Mouse (Mus musculus) left cerebral cortex, adult 18-20 months (tissue): ENCODE measurements around the gene Gpx4. TPM values are rescaled to one million over a fixed set of nuclear protein-coding genes. Genes with fewer than 3 reads are reported as not detected.

Source experiments
- DNase-seq, 2 experiments: peaks; one replicate each; pipeline ENCODE4 v3.0.0; 2021 to 2022; ENCODE audit warnings: low spot score in 2 of 2, mixed read lengths in 1 of 2
- long read RNA-seq, 2 experiments: library from polyadenylated mRNA; stranded (forward); transcript quantifications; one replicate each; pipeline ENCODE4 v2.0.0; 2021
- total RNA-seq, 2 experiments: library from RNA; stranded (reverse); gene quantifications; 2 replicates each; pipeline ENCODE4 v1.2.3; 2021

Gene Gpx4
- 100 to 1,000 TPM; 554 to 575 TPM for total RNA-seq
- long read RNA-seq, experiment 1, transcript Gpx4-202 (7 exons, 959 nt): major isoform, 367 of 387 reads
- long read RNA-seq, experiment 1, partial matches to known transcripts: 7 of 387 reads
- long read RNA-seq, experiment 1, other reads (novel, unspliced or antisense): 8 of 387 reads
- long read RNA-seq, experiment 2, transcript Gpx4-207 (6 exons, 735 nt): minor isoform, 6 of 406 reads
- long read RNA-seq, experiment 2, transcript Gpx4-202 (7 exons, 959 nt): major isoform, 385 of 406 reads
- long read RNA-seq, experiment 2, partial matches to known transcripts: 7 of 406 reads
- long read RNA-seq, experiment 2, other reads (novel, unspliced or antisense): 7 of 406 reads

- DNase-seq: no peak
These were observed at the start of gene Gpx4 for GRCm38 (mm10) chr10:80047041-80047565. Gene Gpx4, plus strand, starts transcription at chr10:80047166.

- DNase-seq: no peak
These were observed 49.1 kb upstream of the Gpx4 start for GRCm38 (mm10) chr10:79997819-79998218.

- DNase-seq: no peak
These were observed 45.0 kb upstream of the Gpx4 start for GRCm38 (mm10) chr10:80001945-80002344.

GRCm38 (mm10) chr10:80002829-80003228, 44.1 kb upstream of the Gpx4 start:
- no peak for DNase-seq

GRCm38 (mm10) chr10:80003374-80004232, 43.4 kb upstream of the Gpx4 start:
- no peak for DNase-seq

- no peak for DNase-seq
These were observed 42.7 kb upstream of the Gpx4 start for GRCm38 (mm10) chr10:80004233-80004705.

DNA sequence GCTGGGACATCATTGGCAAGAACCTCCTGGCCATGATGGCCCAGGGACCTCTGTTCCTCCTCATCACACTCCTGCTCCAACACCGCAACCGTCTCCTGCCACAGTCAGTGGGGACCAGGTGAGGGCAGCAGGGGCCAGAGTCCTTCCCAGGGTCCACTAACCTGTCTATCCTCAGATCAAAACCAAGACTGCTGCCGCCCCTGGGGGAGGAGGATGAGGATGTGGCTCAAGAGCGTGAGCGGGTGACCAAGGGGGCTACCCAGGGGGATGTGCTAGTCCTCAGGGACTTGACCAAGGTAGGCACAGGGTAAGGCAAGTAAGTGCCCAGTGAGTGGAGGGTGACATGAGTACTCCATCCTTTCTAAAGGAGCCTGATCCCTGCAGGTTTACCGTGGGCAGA, 35.2 kb upstream of the Gpx4 start:
- DNase-seq: no peak

DNA sequence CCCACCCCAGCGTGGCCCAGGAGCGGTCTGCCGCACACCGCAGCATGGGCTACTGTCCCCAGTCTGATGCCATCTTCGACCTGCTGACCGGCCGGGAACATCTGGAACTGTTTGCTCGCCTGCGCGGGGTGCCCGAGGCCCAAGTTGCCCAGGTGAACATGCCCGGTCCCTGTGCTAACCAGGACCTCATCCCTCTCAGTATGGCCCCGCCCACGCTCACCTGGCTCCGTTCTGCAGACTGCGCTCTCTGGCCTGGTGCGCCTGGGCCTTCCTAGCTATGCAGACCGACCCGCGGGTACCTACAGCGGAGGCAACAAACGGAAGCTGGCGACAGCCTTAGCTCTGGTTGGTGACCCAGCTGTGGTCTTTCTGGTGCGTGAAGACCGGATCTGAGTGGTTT, 33.4 kb upstream of the Gpx4 start:
- DNase-seq: no peak

- no peak for DNase-seq
These were observed 32.3 kb upstream of the Gpx4 start for GRCm38 (mm10) chr10:80014484-80015290.

- no peak for DNase-seq
These were observed 31.4 kb upstream of the Gpx4 start for GRCm38 (mm10) chr10:80015583-80015982.

DNA sequence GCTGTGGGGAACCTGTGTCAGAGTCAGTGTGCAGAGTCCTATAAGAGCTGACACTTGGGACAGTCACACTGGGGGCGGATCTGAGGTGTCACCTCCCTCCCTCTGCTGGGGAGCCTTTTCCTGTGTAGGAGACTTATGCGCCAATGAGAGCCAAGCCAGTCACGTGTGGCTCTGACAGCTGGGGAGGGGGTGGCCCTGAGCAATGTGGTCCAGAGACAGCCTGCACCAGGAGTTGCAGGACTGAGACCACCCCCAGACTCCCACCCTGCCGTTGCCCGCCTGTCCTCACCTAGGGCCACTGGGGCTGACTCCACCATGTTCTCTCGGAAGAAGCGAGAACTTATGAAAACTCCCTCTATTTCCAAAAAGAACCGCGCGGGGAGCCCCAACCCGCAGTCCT, 30.5 kb upstream of the Gpx4 start, which contains the start of gene Arhgap45:
Gene Arhgap45, plus strand, starts transcription at position 143 of the 400 bp plus-strand sequence.
- DNase-seq: no peak

GRCm38 (mm10) chr10:80016931-80017330, 30.0 kb upstream of the Gpx4 start:
- no peak for DNase-seq

- DNase-seq: no peak
These were observed 29.6 kb upstream of the Gpx4 start for GRCm38 (mm10) chr10:80017361-80017760.

DNA sequence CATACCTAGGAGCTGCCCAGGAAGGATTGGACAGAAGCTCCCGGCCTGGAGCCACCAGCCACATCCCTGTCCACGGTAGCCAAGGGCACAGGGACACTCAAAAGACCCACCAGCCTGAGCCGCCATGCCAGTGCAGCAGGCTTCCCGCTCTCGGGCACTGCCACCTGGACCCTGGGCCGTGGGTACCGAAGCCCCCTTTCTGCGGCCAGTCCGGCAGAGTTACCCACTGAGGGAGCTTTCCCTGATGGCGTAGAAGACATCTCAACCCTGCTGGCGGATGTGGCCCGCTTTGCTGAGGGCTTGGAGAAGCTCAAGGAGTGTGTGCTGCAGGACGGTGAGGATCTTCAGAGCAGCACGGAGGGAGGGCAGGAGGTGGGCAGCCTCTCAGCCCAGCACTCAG, 29.2 kb upstream of the Gpx4 start:
- no peak for DNase-seq

DNA sequence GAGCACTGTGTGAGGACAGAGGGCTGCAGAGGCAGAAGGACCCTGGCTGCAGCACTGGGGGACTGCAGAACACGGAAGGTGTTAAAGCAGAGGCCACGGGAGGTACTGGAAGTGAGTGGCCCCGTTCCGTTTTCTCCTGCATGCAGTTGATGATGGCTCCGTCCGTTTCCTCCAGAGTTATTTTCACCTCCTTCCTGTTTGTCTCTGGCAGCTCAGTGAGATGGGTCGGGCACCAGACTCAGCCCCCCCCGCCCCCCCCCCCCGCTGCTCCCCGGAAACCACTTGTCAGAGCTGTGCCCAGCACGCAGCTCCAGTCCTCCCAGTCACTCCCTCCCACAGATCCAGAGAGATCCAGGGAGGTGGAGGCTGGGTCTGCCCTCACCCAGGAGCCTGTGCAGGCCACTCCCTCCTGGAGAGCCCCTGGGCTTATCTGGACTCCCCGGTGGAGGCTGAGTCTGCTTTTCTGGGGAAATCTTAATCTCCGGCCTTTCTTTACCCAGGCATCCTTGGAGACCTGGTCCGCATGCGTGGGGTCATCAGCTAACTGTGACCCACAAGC, 28.1 kb upstream of the Gpx4 start:
- DNase-seq: no peak

DNA sequence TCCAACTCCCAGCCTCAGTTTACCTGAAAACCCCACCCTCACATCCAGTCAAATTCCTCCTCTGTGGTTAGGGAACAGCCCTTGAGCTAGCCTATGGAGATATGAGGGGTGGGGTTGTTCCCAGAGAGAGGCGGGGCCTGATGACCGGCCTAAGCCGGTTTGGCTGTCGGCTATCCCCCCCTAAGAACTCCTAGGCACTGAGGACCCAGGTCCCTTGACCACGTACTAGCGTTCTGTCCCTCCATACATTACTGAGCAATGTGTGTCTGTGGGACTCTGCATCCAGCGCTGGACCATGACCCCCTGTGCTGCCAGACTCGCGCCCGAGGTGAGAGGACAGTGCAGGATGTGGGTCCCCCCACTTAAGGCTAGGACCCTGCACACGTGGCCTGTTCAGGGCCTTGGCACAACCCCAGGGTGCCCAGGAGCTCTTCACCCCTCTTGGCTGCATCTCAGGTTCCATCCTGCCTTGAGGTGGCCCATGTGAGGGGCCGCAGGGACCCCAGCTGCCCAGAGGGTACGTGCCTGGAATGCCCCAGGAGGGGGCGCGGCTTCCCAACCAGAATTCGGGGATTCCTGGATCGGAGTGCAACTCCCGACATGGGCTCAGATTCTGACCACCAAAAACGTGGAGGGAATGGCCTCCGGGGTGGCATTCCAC, 27.4 kb upstream of the Gpx4 start:
- no peak for DNase-seq

DNA sequence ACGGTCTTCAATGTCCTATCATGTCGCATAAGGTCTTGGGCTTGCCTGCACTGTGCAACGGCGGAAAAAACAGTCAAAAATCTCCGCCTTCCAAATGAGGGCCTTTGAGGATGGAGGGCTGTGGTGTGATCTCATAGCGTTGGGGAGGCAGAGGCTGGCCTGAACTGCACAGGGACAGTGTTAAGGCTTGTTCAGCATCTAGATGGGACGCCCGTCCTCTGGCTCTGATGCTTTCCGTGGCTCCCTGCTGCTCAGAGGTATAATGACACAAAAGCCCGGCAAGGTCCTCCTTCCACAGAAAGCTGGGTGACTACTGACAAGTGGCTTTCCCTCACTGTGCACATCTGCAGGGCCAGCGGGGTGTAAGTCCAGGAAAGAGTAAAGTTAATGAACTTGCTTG, 26.8 kb upstream of the Gpx4 start:
- no peak for DNase-seq

- DNase-seq: no peak
These were observed 26.2 kb upstream of the Gpx4 start for GRCm38 (mm10) chr10:80020603-80021319.

- no peak for DNase-seq
These were observed 25.7 kb upstream of the Gpx4 start for GRCm38 (mm10) chr10:80021320-80021641.

- DNase-seq: no peak
These were observed 24.8 kb upstream of the Gpx4 start for GRCm38 (mm10) chr10:80022164-80022563.
